Mouse (Mus musculus): ENCODE measurements at regions not wholly inside any gene's neighbourhood (a gene's known extent, or its start where the extent isn't known, plus 50 kb on each side); places are given as distances from the start of the nearest gene placed in this dataset.

- intact Hi-C loops (cut with DNase I), result no loop called here
- DNase-seq (ENCODE audit: low spot score in 2 of 2), result peak in 1 of 2 experiments; percentile 31
Measured at GRCm38 (mm10) chrX:50132170-50132569, 113.0 kb upstream of the Olfr1323 start.
